Mouse (Mus musculus): ENCODE results near the gene Slc2a8. TPM values are rescaled to one million over a fixed set of nuclear protein-coding genes. Genes with fewer than 3 reads are reported as not detected.
A peak's percentile ranks its signal among the peaks of the same experiment; 100 is the strongest.
"Not testable (repeated sequence)": the region's sequence is repeated elsewhere in the genome, so short reads cannot be mapped to it uniquely, and the experiment has no call there.

The Slc2a8 gene
- polyA plus RNA-seq, 1 experiment from 2014 or later, result 50.2 TPM

- no peak overlapping the region for H3K4me3 ChIP-seq (ENCODE audit: low read depth, low read length)
- no peak overlapping the region for H3K9ac ChIP-seq (ENCODE audit: low read depth, low read length)
- H3K27ac ChIP-seq (ENCODE audit: low read depth, low read length), result no peak overlapping the region
- no peak overlapping the region for H3K4me2 ChIP-seq (replicated peaks; ENCODE audit: low read depth)
- no peaks in the 10 kb centered on the region for H3K9me3 ChIP-seq (ENCODE audit: control insufficient read depth)
- no peak for ATAC-seq
- 88% methylated on average over 5 of the region's 5 CpGs for WGBS
- H3K4me1 ChIP-seq (replicated peaks; ENCODE audit: control insufficient read depth, insufficient read depth, low read length), result no peaks in the 10 kb centered on the region
- TF ChIP-seq CTCF (IDR thresholded peaks at IDR 0.05; ENCODE audit: low read depth), result no peak
- H3K36me3 ChIP-seq (ENCODE audit: control insufficient read depth, insufficient read depth), result no peaks in the 10 kb centered on the region
- H3K27me3 ChIP-seq (replicated peaks; ENCODE audit: control insufficient read depth, insufficient read depth, low read length), result no peaks in the 10 kb centered on the region
Measured at GRCm38 (mm10) chr2:33014877-33015276, 33.0 kb upstream of the Slc2a8 start.

- not testable (repeated sequence) for ATAC-seq
- peak; percentile 58 for TF ChIP-seq CTCF (IDR thresholded peaks at IDR 0.05; ENCODE audit: low read depth)
Measured at GRCm38 (mm10) chr2:33009055-33009454, 27.2 kb upstream of the Slc2a8 start.

GRCm38 (mm10) chr2:33005041-33005440 is 23.2 kb upstream of the Slc2a8 start:
- Histone ChIP-seq H3K27me3 (replicated peaks; ENCODE audit: control insufficient read depth, insufficient read depth, low read length) (no peaks in the 10 kb centered on the region), H3K4me3 (ENCODE audit: low read depth, low read length) (no peak overlapping the region), H3K4me1 (replicated peaks; ENCODE audit: control insufficient read depth, insufficient read depth, low read length) (no peaks in the 10 kb centered on the region), H3K27ac (ENCODE audit: low read depth, low read length) (no peak overlapping the region), H3K9ac (ENCODE audit: low read depth, low read length) (no peak overlapping the region), H3K9me3 (ENCODE audit: control insufficient read depth) (no peaks in the 10 kb centered on the region), H3K36me3 (ENCODE audit: control insufficient read depth, insufficient read depth) (peaks cover 4% of the 10 kb centered on the region; the same call in 1 of the 2 replicates), H3K4me2 (replicated peaks; ENCODE audit: low read depth) (no peak overlapping the region)
- 77% methylated on average over 5 of the region's 5 CpGs for WGBS
- no peak for ATAC-seq
- no peak for TF ChIP-seq CTCF (IDR thresholded peaks at IDR 0.05; ENCODE audit: low read depth)

More at GRCm38 (mm10) chr2:33009055-33009454, 27.2 kb upstream of the Slc2a8 start:
- 95% methylated on average over 4 of the region's 4 CpGs for WGBS
- not testable (repeated sequence) for H3K4me2 ChIP-seq (replicated peaks; ENCODE audit: low read depth); H3K9me3 ChIP-seq (ENCODE audit: control insufficient read depth); H3K4me1 ChIP-seq (replicated peaks; ENCODE audit: control insufficient read depth, insufficient read depth, low read length); H3K4me3 ChIP-seq (ENCODE audit: low read depth, low read length); H3K27me3 ChIP-seq (replicated peaks; ENCODE audit: control insufficient read depth, insufficient read depth, low read length); H3K9ac ChIP-seq (ENCODE audit: low read depth, low read length); H3K36me3 ChIP-seq (ENCODE audit: control insufficient read depth, insufficient read depth); H3K27ac ChIP-seq (ENCODE audit: low read depth, low read length)

DNA sequence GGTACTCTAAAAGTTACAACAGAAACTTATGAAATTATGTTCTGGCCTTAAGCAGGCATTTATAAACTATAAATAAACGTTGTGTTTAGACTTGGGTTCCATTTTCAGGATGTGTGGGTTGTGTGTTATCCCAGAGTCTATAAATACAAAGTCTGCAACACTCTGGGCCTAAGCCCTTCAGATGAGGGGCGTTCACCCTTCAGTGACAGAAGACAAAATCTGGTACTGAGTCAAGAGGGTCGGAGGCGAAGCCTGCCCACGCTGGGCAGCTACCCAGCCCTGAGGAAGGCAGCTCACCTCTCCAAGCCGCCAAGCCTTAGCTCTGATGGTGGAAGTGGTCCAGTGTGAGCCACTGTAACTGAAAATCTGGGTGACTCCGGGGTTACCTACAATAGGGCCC is 20.3 kb upstream of the Slc2a8 start:
- H3K36me3 ChIP-seq (ENCODE audit: control insufficient read depth, insufficient read depth), result peaks cover 4% of the 10 kb centered on the region; the same call in 1 of the 2 replicates
- H3K4me1 ChIP-seq (replicated peaks; ENCODE audit: control insufficient read depth, insufficient read depth, low read length), result no peaks in the 10 kb centered on the region
- TF ChIP-seq CTCF (IDR thresholded peaks at IDR 0.05; ENCODE audit: low read depth), result no peak

GRCm38 (mm10) chr2:32999752-33000151 is 17.9 kb upstream of the Slc2a8 start:
- no peak overlapping the region for H3K27ac ChIP-seq (ENCODE audit: low read depth, low read length)
- ATAC-seq, result no peak
- WGBS, result 92% methylated on average over 2 of the region's 2 CpGs

More for the DNA sequence above, 20.3 kb upstream of the Slc2a8 start:
- ATAC-seq, result no peak
- Histone ChIP-seq H3K4me3 (ENCODE audit: low read depth, low read length) (no peak overlapping the region), H3K4me2 (replicated peaks; ENCODE audit: low read depth) (no peak overlapping the region), H3K27ac (ENCODE audit: low read depth, low read length) (no peak overlapping the region), H3K9me3 (ENCODE audit: control insufficient read depth) (no peaks in the 10 kb centered on the region), H3K9ac (ENCODE audit: low read depth, low read length) (no peak overlapping the region), H3K27me3 (replicated peaks; ENCODE audit: control insufficient read depth, insufficient read depth, low read length) (no peaks in the 10 kb centered on the region)
- WGBS, result 91% methylated on average over 7 of the region's 7 CpGs

GRCm38 (mm10) chr2:32997792-32998191 is 15.9 kb upstream of the Slc2a8 start:
- H3K27ac ChIP-seq (ENCODE audit: low read depth, low read length), result no peak overlapping the region
- H3K9me3 ChIP-seq (ENCODE audit: control insufficient read depth), result no peaks in the 10 kb centered on the region
- no peak for ATAC-seq
- no peak overlapping the region for H3K9ac ChIP-seq (ENCODE audit: low read depth, low read length)
- WGBS, result 88% methylated on average over 4 of the region's 4 CpGs
- no peak overlapping the region for H3K4me3 ChIP-seq (ENCODE audit: low read depth, low read length)
- no peak for TF ChIP-seq CTCF (IDR thresholded peaks at IDR 0.05; ENCODE audit: low read depth)
- H3K27me3 ChIP-seq (replicated peaks; ENCODE audit: control insufficient read depth, insufficient read depth, low read length), result no peaks in the 10 kb centered on the region
- H3K4me2 ChIP-seq (replicated peaks; ENCODE audit: low read depth), result no peak overlapping the region
- no peaks in the 10 kb centered on the region for H3K36me3 ChIP-seq (ENCODE audit: control insufficient read depth, insufficient read depth)
- no peaks in the 10 kb centered on the region for H3K4me1 ChIP-seq (replicated peaks; ENCODE audit: control insufficient read depth, insufficient read depth, low read length)

More at GRCm38 (mm10) chr2:32999752-33000151, 17.9 kb upstream of the Slc2a8 start:
- Histone ChIP-seq H3K36me3 (ENCODE audit: control insufficient read depth, insufficient read depth) (peaks cover 4% of the 10 kb centered on the region; the same call in 1 of the 2 replicates), H3K9ac (ENCODE audit: low read depth, low read length) (no peak overlapping the region), H3K4me1 (replicated peaks; ENCODE audit: control insufficient read depth, insufficient read depth, low read length) (no peaks in the 10 kb centered on the region), H3K4me3 (ENCODE audit: low read depth, low read length) (no peak overlapping the region), H3K27me3 (replicated peaks; ENCODE audit: control insufficient read depth, insufficient read depth, low read length) (no peaks in the 10 kb centered on the region), H3K4me2 (replicated peaks; ENCODE audit: low read depth) (no peak overlapping the region), H3K9me3 (ENCODE audit: control insufficient read depth) (no peaks in the 10 kb centered on the region)
- TF ChIP-seq CTCF (IDR thresholded peaks at IDR 0.05; ENCODE audit: low read depth), result no peak

DNA sequence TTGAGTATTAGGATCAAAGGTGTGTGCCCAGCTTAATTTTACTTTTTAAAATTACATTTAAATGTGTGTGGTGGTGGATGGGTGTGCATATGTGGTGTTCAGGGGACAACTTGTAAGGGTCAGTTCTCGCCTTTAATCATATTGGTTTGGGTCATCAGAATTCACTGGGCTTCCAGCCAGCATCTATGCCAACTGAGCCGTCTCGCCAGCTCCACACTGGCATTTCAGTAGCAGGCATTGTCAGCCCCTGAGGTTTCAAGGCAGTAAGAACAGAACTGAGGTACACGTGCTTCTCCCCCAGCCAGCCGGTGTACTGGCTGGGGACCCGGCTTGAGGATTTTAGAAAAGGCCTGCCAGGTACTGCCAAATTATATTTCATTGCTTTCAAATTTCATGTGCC is 15.2 kb upstream of the Slc2a8 start:
- no peak for ATAC-seq
- Histone ChIP-seq H3K36me3 (ENCODE audit: control insufficient read depth, insufficient read depth) (no peaks in the 10 kb centered on the region), H3K27me3 (replicated peaks; ENCODE audit: control insufficient read depth, insufficient read depth, low read length) (no peaks in the 10 kb centered on the region), H3K27ac (ENCODE audit: low read depth, low read length) (no peak overlapping the region), H3K9ac (ENCODE audit: low read depth, low read length) (no peak overlapping the region), H3K4me1 (replicated peaks; ENCODE audit: control insufficient read depth, insufficient read depth, low read length) (no peaks in the 10 kb centered on the region), H3K4me3 (ENCODE audit: low read depth, low read length) (no peak overlapping the region), H3K9me3 (ENCODE audit: control insufficient read depth) (no peaks in the 10 kb centered on the region), H3K4me2 (replicated peaks; ENCODE audit: low read depth) (no peak overlapping the region)
- TF ChIP-seq CTCF (IDR thresholded peaks at IDR 0.05; ENCODE audit: low read depth), result no peak
- 88% methylated on average over 6 of the region's 6 CpGs for WGBS
